Mouse (Mus musculus) C2C12 (cell line): ENCODE results near the gene Pdia3. TPM values are rescaled to one million over a fixed set of nuclear protein-coding genes. Genes with fewer than 3 reads are reported as not detected.

Experiments used
- H3K27me3 ChIP-seq: one replicate; pipeline ENCODE4 v1.6.1; 2011; ENCODE audit not compliant: control insufficient read depth, insufficient read depth, insufficient read length
- H3K36me3 ChIP-seq: one replicate; pipeline ENCODE4 v1.6.1; 2011; ENCODE audit not compliant: control insufficient read depth, insufficient read depth
- H3K4me3 ChIP-seq: one replicate; pipeline ENCODE4 v1.5.1; 2011; ENCODE audit warnings: mild to moderate bottlenecking, control low read depth; ENCODE audit not compliant: poor library complexity, insufficient read depth, severe bottlenecking
- H3K79me2 ChIP-seq: one replicate; pipeline ENCODE4 v1.6.1; 2011; ENCODE audit not compliant: control insufficient read depth, insufficient read depth
- H3K79me3 ChIP-seq: one replicate; pipeline ENCODE4 v1.6.1; 2011; ENCODE audit warnings: low read depth, control low read depth
- H3ac ChIP-seq: one replicate; pipeline ENCODE3; 2011; ENCODE audit warnings: low read depth; ENCODE audit not compliant: control insufficient read depth, insufficient read length
- CEBPB ChIP-seq: IDR thresholded peaks from one replicate; pipeline ENCODE4 v1.6.1; 2011; ENCODE audit warnings: low read depth, mild to moderate bottlenecking, control low read depth, moderate library complexity
- CTCF ChIP-seq: IDR thresholded peaks from one replicate; pipeline ENCODE4 v1.5.1; 2011; ENCODE audit not compliant: control insufficient read depth, insufficient read depth, insufficient read length
- FOSL1 ChIP-seq: IDR thresholded peaks from one replicate; pipeline ENCODE4 v1.8.0; 2011; ENCODE audit warnings: mild to moderate bottlenecking, low read length; ENCODE audit not compliant: poor library complexity, insufficient read depth, severe bottlenecking
- MAX ChIP-seq: IDR thresholded peaks from one replicate; pipeline ENCODE4 v1.6.1; 2011; ENCODE audit warnings: mild to moderate bottlenecking, control low read depth
- MYOD1 ChIP-seq: IDR thresholded peaks from one replicate; pipeline ENCODE4 v1.6.1; 2011; ENCODE audit warnings: low read depth; ENCODE audit not compliant: control insufficient read depth, insufficient read length
- MYOG ChIP-seq: IDR thresholded peaks from one replicate; pipeline ENCODE4 v1.6.1; 2011; ENCODE audit not compliant: control insufficient read depth, insufficient read length; ENCODE audit errors: extremely low read depth
- USF1 ChIP-seq: IDR thresholded peaks from one replicate; pipeline ENCODE4 v1.6.1; 2011; ENCODE audit warnings: low read depth, mild to moderate bottlenecking, control low read depth, moderate library complexity
- polyA plus RNA-seq: library from polyadenylated mRNA; unstranded; fragments of >200 nt; fragmentation: generic; extraction: Trizol; gene quantifications from one replicate; pipeline ENCODE4 v1.2.1, GENCODE M21; 2012; ENCODE audit warnings: missing spikeins

Gene Pdia3
- polyA plus RNA-seq, 1 experiment: 214 TPM

GRCm38 (mm10) chr2:121445117-121445516 is 31.5 kb downstream of the Pdia3 start:
- TF ChIP-seq CEBPB (no peak), MYOD1 (no peak), USF1 (no peak), MYOG (no peak)
- peaks cover 5% of the 10 kb centered on the region for H3K79me3 ChIP-seq
- peaks cover 10% of the 10 kb centered on the region for H3K36me3 ChIP-seq
- no peak overlapping the region for H3K4me3 ChIP-seq
- H3K79me2 ChIP-seq: peaks cover 10% of the 10 kb centered on the region
- H3K27me3 ChIP-seq: no peaks in the 10 kb centered on the region
- no peak overlapping the region for H3ac ChIP-seq

- Histone ChIP-seq H3K79me2 (peaks cover 24% of the 10 kb centered on the region), H3K4me3 (no peak overlapping the region), H3K36me3 (peaks cover 18% of the 10 kb centered on the region), H3ac (no peak overlapping the region), H3K27me3 (no peaks in the 10 kb centered on the region), H3K79me3 (peaks cover 17% of the 10 kb centered on the region)
- TF ChIP-seq CTCF (no peak), CEBPB (no peak), USF1 (no peak), MYOG (no peak), MYOD1 (no peak), FOSL1 (no peak)
These were observed 32.9 kb downstream of the Pdia3 start for GRCm38 (mm10) chr2:121446506-121446905.

GRCm38 (mm10) chr2:121447006-121447405 is 33.4 kb downstream of the Pdia3 start:
- H3K79me3 ChIP-seq: peaks cover 19% of the 10 kb centered on the region

GRCm38 (mm10) chr2:121448136-121448535 is 34.6 kb downstream of the Pdia3 start:
- peaks cover 38% of the 10 kb centered on the region for H3K79me2 ChIP-seq
- peak overlapping the region; percentile 16 for H3K4me3 ChIP-seq
- TF ChIP-seq CEBPB (no peak), USF1 (no peak), MYOG (no peak), FOSL1 (no peak), MAX (no peak), CTCF (no peak), MYOD1 (no peak)
- no peak overlapping the region for H3ac ChIP-seq
- no peaks in the 10 kb centered on the region for H3K27me3 ChIP-seq
- H3K79me3 ChIP-seq: peaks cover 21% of the 10 kb centered on the region
- peaks cover 26% of the 10 kb centered on the region for H3K36me3 ChIP-seq

More at GRCm38 (mm10) chr2:121447006-121447405, 33.4 kb downstream of the Pdia3 start:
- no peaks in the 10 kb centered on the region for H3K27me3 ChIP-seq
- H3K4me3 ChIP-seq: no peak overlapping the region
- TF ChIP-seq FOSL1 (no peak), USF1 (no peak), CEBPB (no peak), MAX (no peak), CTCF (no peak), MYOD1 (no peak), MYOG (no peak)
- H3K79me2 ChIP-seq: peaks cover 27% of the 10 kb centered on the region
- H3K36me3 ChIP-seq: peaks cover 15% of the 10 kb centered on the region
- no peak overlapping the region for H3ac ChIP-seq

GRCm38 (mm10) chr2:121448739-121449535 is 35.4 kb downstream of the Pdia3 start, which contains the start of gene Serf2:
Gene Serf2 (plus strand): TSS chr2:121449195.
- TF ChIP-seq USF1: peak; percentile 94
- no peak for TF ChIP-seq MAX
- TF ChIP-seq MYOG: no peak
- H3K27me3 ChIP-seq: no peaks in the 10 kb centered on the region
- peaks cover 43% of the 10 kb centered on the region for H3K79me2 ChIP-seq
- H3K4me3 ChIP-seq: peak within 1 kb of the TSS; percentile 92
- H3K36me3 ChIP-seq: peaks cover 33% of the 10 kb centered on the region
- H3K79me3 ChIP-seq: peaks cover 21% of the 10 kb centered on the region
- peak within 1 kb of the TSS; percentile 83 for H3ac ChIP-seq

- Histone ChIP-seq H3K36me3 (peaks cover 36% of the 10 kb centered on the region), H3K79me3 (peaks cover 21% of the 10 kb centered on the region), H3K4me3 (peak overlapping the region; percentile 92), H3ac (peak overlapping the region; percentile 83), H3K27me3 (no peaks in the 10 kb centered on the region), H3K79me2 (peaks cover 45% of the 10 kb centered on the region)
- TF ChIP-seq CEBPB: no peak
- TF ChIP-seq MYOG: no peak
- no peak for TF ChIP-seq MYOD1
- no peak for TF ChIP-seq MAX
- no peak for TF ChIP-seq CTCF
- TF ChIP-seq FOSL1: no peak
These were observed 36.0 kb downstream of the Pdia3 start for GRCm38 (mm10) chr2:121449545-121450011.
